ENCODE assay signal across 8 mouse cellular contexts in genomic region chr12:81630915-81631660, GRCm38 (mm10). TPM values are rescaled to one million over a fixed set of nuclear protein-coding genes. Genes with fewer than 3 reads are reported as not detected.
DNase-seq lines count a peak whose midpoint lies in the region; ATAC-seq lines count a peak whose summit lies in the region.

TSS of gene Ttc9 (plus strand) at chr12:81631249.

- no peak within 1 kb of the TSS for H3K27ac ChIP-seq in intestine, embryonic 14.5 days (ENCODE audit: low read depth)
- no peak within 1 kb of the TSS for H3K27ac ChIP-seq in limb, embryonic 11.5 days (replicated peaks; ENCODE audit: low read depth, low read length)
- peak within 1 kb of the TSS; percentile 94 for H3K27ac ChIP-seq in midbrain, embryonic 14.5 days (replicated peaks; ENCODE audit: low read depth, low read length)

- H3K4me3 ChIP-seq in intestine, embryonic 14.5 days (ENCODE audit: low read depth, low read length), result peak within 1 kb of the TSS; percentile 47
- H3K4me3 ChIP-seq in limb, embryonic 11.5 days (ENCODE audit: low read depth, low read length), result peak within 1 kb of the TSS; percentile 45
- H3K4me3 ChIP-seq in midbrain, embryonic 14.5 days (replicated peaks; ENCODE audit: low read depth, low read length), result peak within 1 kb of the TSS; percentile 70

- H3K9me3 ChIP-seq in intestine, embryonic 14.5 days (ENCODE audit: control insufficient read depth, low read length), result no peaks in the 10 kb centered on the region
- no peaks in the 10 kb centered on the region for H3K9me3 ChIP-seq in limb, embryonic 11.5 days (ENCODE audit: control insufficient read depth, low read length)
- H3K9me3 ChIP-seq in midbrain, embryonic 14.5 days (ENCODE audit: control insufficient read depth, low read length), result no peaks in the 10 kb centered on the region

- peaks cover 60% of the 10 kb centered on the region for H3K27me3 ChIP-seq in intestine, embryonic 14.5 days (replicated peaks; ENCODE audit: control insufficient read depth, insufficient read depth, low read length)
- H3K27me3 ChIP-seq in limb, embryonic 11.5 days (ENCODE audit: control insufficient read depth, insufficient read depth, low read length), result peaks cover 47% of the 10 kb centered on the region
- H3K27me3 ChIP-seq in midbrain, embryonic 14.5 days (ENCODE audit: control insufficient read depth, insufficient read depth, low read length), result no peaks in the 10 kb centered on the region

- under 1% methylated on average over 82 of the region's 82 CpGs for WGBS in intestine, embryonic 14.5 days
- WGBS in limb, embryonic 11.5 days, result 0% methylated on average over 61 of the region's 82 CpGs
- under 1% methylated on average over 82 of the region's 82 CpGs for WGBS in midbrain, embryonic 14.5 days

- DNase-seq in gastrocnemius, postnatal 10 days, result peak; percentile 47
- no peak for DNase-seq in gastrocnemius, adult 8-10 months (ENCODE audit: low spot score in 2 of 2)
- peak; percentile 79 for DNase-seq in cerebellum, adult 9-11 months
- DNase-seq in frontal cortex, adult 2 months (ENCODE audit: extremely low spot score in 1 of 2, low spot score in 1 of 2), result peak in 1 of 2 experiments; percentile 56
- peak; percentile 76 for DNase-seq in intestine, embryonic 14.5 days (ENCODE audit: low spot score)
- DNase-seq in limb, embryonic 11.5 days (ENCODE audit: low spot score), result peak; percentile 62
- peak; percentile 83 for DNase-seq in midbrain, embryonic 14.5 days
- DNase-seq in urinary bladder, postnatal 25 days (ENCODE audit: low spot score), result peak; percentile 40

- peak within 1 kb of the TSS; percentile 93 for H3K4me2 ChIP-seq in intestine, embryonic 14.5 days (ENCODE audit: low read length)
- H3K4me2 ChIP-seq in limb, embryonic 11.5 days (ENCODE audit: low read depth, severe bottlenecking), result peak within 1 kb of the TSS; percentile 94
- H3K4me2 ChIP-seq in midbrain, embryonic 14.5 days (ENCODE audit: low read length), result peak within 1 kb of the TSS; percentile 82

- peak within 1 kb of the TSS; percentile 44 for H3K9ac ChIP-seq in intestine, embryonic 14.5 days (ENCODE audit: low read length)
- H3K9ac ChIP-seq in limb, embryonic 11.5 days (ENCODE audit: low read length), result peak within 1 kb of the TSS; percentile 48
- H3K9ac ChIP-seq in midbrain, embryonic 14.5 days (replicated peaks; ENCODE audit: low read length), result peak within 1 kb of the TSS; percentile 89

- H3K36me3 ChIP-seq in intestine, embryonic 14.5 days (ENCODE audit: control insufficient read depth, insufficient read depth, low read length), result no peaks in the 10 kb centered on the region
- H3K36me3 ChIP-seq in limb, embryonic 11.5 days (ENCODE audit: control insufficient read depth, insufficient read depth, low read length), result no peaks in the 10 kb centered on the region
- H3K36me3 ChIP-seq in midbrain, embryonic 14.5 days (ENCODE audit: control insufficient read depth, insufficient read depth, low read length), result no peaks in the 10 kb centered on the region

- H3K4me1 ChIP-seq in intestine, embryonic 14.5 days (replicated peaks; ENCODE audit: control insufficient read depth, insufficient read depth, low read length), result peaks cover 5% of the 10 kb centered on the region; the same call in 1 of the 2 replicates
- H3K4me1 ChIP-seq in limb, embryonic 11.5 days (ENCODE audit: control insufficient read depth, insufficient read depth, low read length), result peaks cover 3% of the 10 kb centered on the region; the same call in 1 of the 2 replicates
- peaks cover 18% of the 10 kb centered on the region for H3K4me1 ChIP-seq in midbrain, embryonic 14.5 days (ENCODE audit: control insufficient read depth, insufficient read depth, low read length)

- ATAC-seq in intestine, embryonic 14.5 days (replicated peaks; ENCODE audit: low FRiP score, low TSS enrichment, low read depth), result peak; percentile 82
- ATAC-seq in limb, embryonic 11.5 days (ENCODE audit: insufficient number of reproducible peaks, low FRiP score, low TSS enrichment, low read depth), result peak; percentile 54; the same call in 1 of the 2 replicates
- peak; percentile 79 for ATAC-seq in midbrain, embryonic 14.5 days (ENCODE audit: low FRiP score, low TSS enrichment)

RNA-seq across cellular contexts. Expression of gene Ttc9, which starts in this region (rescaled TPM):
- total RNA-seq in gastrocnemius, postnatal 10 days (2021), result 10 to 100 TPM; 23.1 to 27.7 TPM
- 1 to 10 TPM; 4.3 to 6.0 (median 5.2) TPM for total RNA-seq in gastrocnemius, adult 8-10 months (2022)
- 20.9 and 22.5 TPM in 2 replicates for polyA plus RNA-seq in frontal cortex, adult 2 months (2012; rRNA removed)
- 1.3 and 1.4 TPM in 2 replicates for polyA plus RNA-seq in intestine, embryonic 14.5 days (2014; fragmentation: Nextera tagmentation; extraction: Ambion mirVana)
- polyA plus RNA-seq in limb, embryonic 11.5 days (2014; fragmentation: Nextera tagmentation; extraction: Ambion mirVana), result 0.35 and 0.54 TPM in 2 replicates
- polyA plus RNA-seq in midbrain, embryonic 14.5 days (2014; fragmentation: Nextera tagmentation; extraction: Ambion mirVana), result 10.7 and 12.6 TPM in 2 replicates

Comparison
In these comparisons a context has a peak if more than half of its experiments do, and no peak if none do; other contexts are left out.
1. DNase-seq: peak in gastrocnemius, postnatal 10 days (single experiment), cerebellum, adult 9-11 months (single experiment), intestine, embryonic 14.5 days (single experiment), midbrain, embryonic 14.5 days (single experiment) and urinary bladder, postnatal 25 days (single experiment); none in gastrocnemius, adult 8-10 months (0 of 2).
2. Peak in DNase-seq, ATAC-seq, H3K4me3 ChIP-seq, H3K9ac ChIP-seq and H3K4me2 ChIP-seq in limb, embryonic 11.5 days; RNA of the gene not detected or under 1 TPM.
3. Peak in every context shown above with its lines, with median percentiles within 50 percentile points of each other: ATAC-seq, H3K4me2 ChIP-seq, H3K4me3 ChIP-seq and H3K9ac ChIP-seq.